Mouse (Mus musculus): ENCODE measurements at regions not wholly inside any gene's neighbourhood (a gene's known extent, or its start where the extent isn't known, plus 50 kb on each side); places are given as distances from the start of the nearest gene placed in this dataset.
A peak's percentile ranks its signal among the peaks of the same experiment; 100 is the strongest.

GRCm38 (mm10) chr3:19458386-19458785 lies 170.1 kb downstream of the 1700064H15Rik start:
- WGBS = 88% methylated on average over 8 of the region's 8 CpGs
- H3K4me2 ChIP-seq (replicated peaks) = no peak overlapping the region
- no peak overlapping the region for H3K27ac ChIP-seq
- H3K27me3 ChIP-seq = no peaks in the 10 kb centered on the region
- no peaks in the 10 kb centered on the region for H3K36me3 ChIP-seq
- no peak overlapping the region for H3K4me3 ChIP-seq
- no peaks in the 10 kb centered on the region for H3K9me3 ChIP-seq
- H3K9ac ChIP-seq = no peak overlapping the region
- no peak for ATAC-seq (ENCODE audit: insufficient number of reproducible peaks, insufficient read depth, low FRiP score, low TSS enrichment)
- no peaks in the 10 kb centered on the region for H3K4me1 ChIP-seq

- no peaks in the 10 kb centered on the region for H3K9me3 ChIP-seq
- no peak for ATAC-seq (ENCODE audit: insufficient number of reproducible peaks, insufficient read depth, low FRiP score, low TSS enrichment)
- H3K27ac ChIP-seq = no peak overlapping the region
- H3K4me2 ChIP-seq (replicated peaks) = no peak overlapping the region
- H3K4me1 ChIP-seq = no peaks in the 10 kb centered on the region
- no peaks in the 10 kb centered on the region for H3K27me3 ChIP-seq
- no peak overlapping the region for H3K4me3 ChIP-seq
- no peaks in the 10 kb centered on the region for H3K36me3 ChIP-seq
- H3K9ac ChIP-seq = no peak overlapping the region
- 87% methylated on average over 2 of the region's 2 CpGs for WGBS
Measured at GRCm38 (mm10) chr3:19457431-19457830, 171.0 kb downstream of the 1700064H15Rik start.

- no peaks in the 10 kb centered on the region for H3K9me3 ChIP-seq
- WGBS = 52% methylated on average over 4 of the region's 4 CpGs
- H3K9ac ChIP-seq = no peak overlapping the region
- no peak overlapping the region for H3K27ac ChIP-seq
- H3K36me3 ChIP-seq = no peaks in the 10 kb centered on the region
- no peak overlapping the region for H3K4me3 ChIP-seq
- ATAC-seq (ENCODE audit: insufficient number of reproducible peaks, insufficient read depth, low FRiP score, low TSS enrichment) = no peak
- H3K4me1 ChIP-seq = no peaks in the 10 kb centered on the region
- H3K27me3 ChIP-seq = no peaks in the 10 kb centered on the region
- H3K4me2 ChIP-seq (replicated peaks) = no peak overlapping the region
Measured at GRCm38 (mm10) chr3:19455838-19456448, 172.5 kb downstream of the 1700064H15Rik start.

- H3K27me3 ChIP-seq = no peaks in the 10 kb centered on the region
- H3K9me3 ChIP-seq = no peaks in the 10 kb centered on the region
- 26% methylated on average over 3 of the region's 3 CpGs for WGBS
- H3K9ac ChIP-seq = no peak overlapping the region
- no peak overlapping the region for H3K4me2 ChIP-seq (replicated peaks)
- H3K27ac ChIP-seq = no peak overlapping the region
- ATAC-seq (ENCODE audit: insufficient number of reproducible peaks, insufficient read depth, low FRiP score, low TSS enrichment) = no peak
- no peaks in the 10 kb centered on the region for H3K4me1 ChIP-seq
- H3K36me3 ChIP-seq = no peaks in the 10 kb centered on the region
- H3K4me3 ChIP-seq = no peak overlapping the region
Measured at GRCm38 (mm10) chr3:19451022-19451421, 177.5 kb downstream of the 1700064H15Rik start.

DNA sequence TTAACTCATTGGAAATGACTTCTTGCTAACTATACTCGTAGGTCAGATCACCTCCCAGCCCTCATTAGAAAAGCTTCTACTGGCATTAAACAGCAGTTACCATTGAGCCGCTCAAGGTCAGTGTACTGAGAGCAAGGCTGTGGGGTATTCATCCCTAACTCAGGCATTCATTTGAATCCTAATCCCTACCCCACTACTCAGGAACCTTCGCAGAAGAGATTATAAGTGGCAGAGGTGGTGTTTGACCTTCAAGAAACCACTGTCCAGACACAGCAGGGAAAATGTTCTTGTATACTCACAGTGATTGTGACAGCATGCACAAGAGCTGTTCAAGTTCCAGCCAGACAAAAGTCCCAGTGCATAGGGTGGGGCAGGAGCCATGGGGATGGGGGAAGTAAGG lies 179.5 kb downstream of the 1700064H15Rik start:
- H3K9me3 ChIP-seq = no peaks in the 10 kb centered on the region
- no peak for ATAC-seq (ENCODE audit: insufficient number of reproducible peaks, insufficient read depth, low FRiP score, low TSS enrichment)
- no peak overlapping the region for H3K9ac ChIP-seq
- no peak overlapping the region for H3K27ac ChIP-seq
- H3K4me3 ChIP-seq = no peak overlapping the region
- H3K4me1 ChIP-seq = no peaks in the 10 kb centered on the region
- no peaks in the 10 kb centered on the region for H3K27me3 ChIP-seq
- 80% methylated on average over 3 of the region's 3 CpGs for WGBS
- no peak overlapping the region for H3K4me2 ChIP-seq (replicated peaks)
- no peaks in the 10 kb centered on the region for H3K36me3 ChIP-seq

- no peak overlapping the region for H3K27ac ChIP-seq
- no peak for ATAC-seq (ENCODE audit: insufficient number of reproducible peaks, insufficient read depth, low FRiP score, low TSS enrichment)
- H3K9ac ChIP-seq = no peak overlapping the region
- no peaks in the 10 kb centered on the region for H3K9me3 ChIP-seq
- no peaks in the 10 kb centered on the region for H3K4me1 ChIP-seq
- H3K27me3 ChIP-seq = no peaks in the 10 kb centered on the region
- 78% methylated on average over 2 of the region's 2 CpGs for WGBS
- no peak overlapping the region for H3K4me2 ChIP-seq (replicated peaks)
- no peak overlapping the region for H3K4me3 ChIP-seq
- H3K36me3 ChIP-seq = no peaks in the 10 kb centered on the region
Measured at GRCm38 (mm10) chr3:19448192-19448591, 180.3 kb downstream of the 1700064H15Rik start.

DNA sequence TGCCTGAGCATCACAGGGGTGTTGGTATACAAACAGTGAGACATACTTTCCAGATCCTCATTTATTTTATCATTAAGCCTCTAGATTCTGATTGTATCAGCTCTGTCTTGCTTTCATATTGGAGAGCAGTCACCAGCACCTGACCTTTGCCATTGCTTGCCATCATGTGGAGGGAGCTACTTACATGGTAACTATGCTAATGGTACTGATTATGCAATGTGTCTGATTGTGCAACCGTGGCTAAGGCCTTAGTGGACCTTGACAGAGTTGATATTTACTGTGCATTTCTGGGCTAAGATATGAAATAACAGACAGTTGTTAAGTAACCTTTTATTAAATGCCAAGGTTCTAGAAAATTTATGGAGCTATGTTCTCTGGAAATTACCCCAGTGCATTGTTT lies 180.7 kb downstream of the 1700064H15Rik start:
- Histone ChIP-seq H3K36me3 (no peaks in the 10 kb centered on the region), H3K27me3 (no peaks in the 10 kb centered on the region), H3K27ac (no peak overlapping the region), H3K9ac (no peak overlapping the region), H3K9me3 (no peaks in the 10 kb centered on the region), H3K4me2 (replicated peaks) (no peak overlapping the region), H3K4me3 (no peak overlapping the region), H3K4me1 (no peaks in the 10 kb centered on the region)
- no peak for ATAC-seq (ENCODE audit: insufficient number of reproducible peaks, insufficient read depth, low FRiP score, low TSS enrichment)
- 65% methylated on average over 1 of the region's 1 CpGs for WGBS

- Histone ChIP-seq H3K27me3 (no peaks in the 10 kb centered on the region), H3K4me2 (replicated peaks) (no peak overlapping the region), H3K9ac (no peak overlapping the region), H3K27ac (no peak overlapping the region), H3K9me3 (no peaks in the 10 kb centered on the region), H3K4me3 (no peak overlapping the region), H3K36me3 (no peaks in the 10 kb centered on the region), H3K4me1 (no peaks in the 10 kb centered on the region)
- ATAC-seq (ENCODE audit: insufficient number of reproducible peaks, insufficient read depth, low FRiP score, low TSS enrichment) = no peak
- 59% methylated on average over 2 of the region's 2 CpGs for WGBS
Measured at GRCm38 (mm10) chr3:19444914-19445313, 183.6 kb downstream of the 1700064H15Rik start.

DNA sequence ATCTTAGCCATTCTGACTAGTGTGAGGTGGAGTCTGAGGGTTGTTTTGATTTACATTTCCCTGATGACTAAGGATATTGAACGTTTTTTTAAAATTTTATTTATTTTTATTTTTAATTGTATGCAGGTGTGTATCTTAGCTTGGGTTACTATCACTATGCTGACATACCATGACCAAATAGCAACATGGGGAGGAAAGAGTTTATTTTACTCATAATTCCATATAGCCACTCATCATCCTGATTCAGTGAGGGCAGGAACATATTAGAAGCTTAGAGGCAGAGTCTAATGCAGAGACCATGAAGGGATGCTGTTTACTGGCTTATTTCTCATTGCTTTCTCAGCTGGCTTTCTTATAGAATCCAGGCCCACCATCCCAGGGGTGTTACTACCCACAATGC lies 186.7 kb downstream of the 1700064H15Rik start:
- H3K36me3 ChIP-seq = no peaks in the 10 kb centered on the region
- H3K27ac ChIP-seq = no peak overlapping the region
- no peaks in the 10 kb centered on the region for H3K4me1 ChIP-seq
- H3K27me3 ChIP-seq = no peaks in the 10 kb centered on the region
- peak; percentile 52; the same call in 1 of the 2 replicates for ATAC-seq (ENCODE audit: insufficient number of reproducible peaks, insufficient read depth, low FRiP score, low TSS enrichment)
- no peak overlapping the region for H3K9ac ChIP-seq
- no peak overlapping the region for H3K4me2 ChIP-seq (replicated peaks)
- 39% methylated on average over 1 of the region's 1 CpGs for WGBS
- H3K4me3 ChIP-seq = no peak overlapping the region
- no peaks in the 10 kb centered on the region for H3K9me3 ChIP-seq

DNA sequence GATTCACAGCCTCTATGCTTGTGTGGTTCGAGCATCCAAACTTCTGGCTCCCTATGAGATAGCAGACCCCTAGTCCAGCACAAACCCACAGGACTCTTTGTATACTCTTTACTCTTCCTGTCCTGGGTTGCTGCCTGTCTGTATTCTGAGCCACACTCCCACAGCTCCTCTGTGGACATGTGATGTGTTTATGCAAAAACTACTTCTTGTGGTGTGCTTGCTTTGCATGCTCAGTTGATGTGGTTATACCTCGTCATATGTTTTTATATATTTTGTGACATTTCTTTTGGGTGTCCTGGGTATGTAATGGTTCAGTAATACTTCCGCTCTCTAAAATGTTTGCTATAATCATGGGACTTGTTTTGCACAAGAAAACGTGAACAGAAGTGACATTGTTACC lies 198.3 kb downstream of the 1700064H15Rik start:
- Histone ChIP-seq H3K4me2 (replicated peaks) (no peak overlapping the region), H3K27ac (no peak overlapping the region), H3K9ac (no peak overlapping the region), H3K36me3 (no peaks in the 10 kb centered on the region), H3K27me3 (no peaks in the 10 kb centered on the region), H3K9me3 (no peaks in the 10 kb centered on the region), H3K4me1 (0 out of 2 replicates have a peak, but pooled peaks cover 4% of the 10 kb centered on the region), H3K4me3 (no peak overlapping the region)
- no peak for ATAC-seq (ENCODE audit: insufficient number of reproducible peaks, insufficient read depth, low FRiP score, low TSS enrichment)
- 75% methylated on average over 4 of the region's 4 CpGs for WGBS

DNA sequence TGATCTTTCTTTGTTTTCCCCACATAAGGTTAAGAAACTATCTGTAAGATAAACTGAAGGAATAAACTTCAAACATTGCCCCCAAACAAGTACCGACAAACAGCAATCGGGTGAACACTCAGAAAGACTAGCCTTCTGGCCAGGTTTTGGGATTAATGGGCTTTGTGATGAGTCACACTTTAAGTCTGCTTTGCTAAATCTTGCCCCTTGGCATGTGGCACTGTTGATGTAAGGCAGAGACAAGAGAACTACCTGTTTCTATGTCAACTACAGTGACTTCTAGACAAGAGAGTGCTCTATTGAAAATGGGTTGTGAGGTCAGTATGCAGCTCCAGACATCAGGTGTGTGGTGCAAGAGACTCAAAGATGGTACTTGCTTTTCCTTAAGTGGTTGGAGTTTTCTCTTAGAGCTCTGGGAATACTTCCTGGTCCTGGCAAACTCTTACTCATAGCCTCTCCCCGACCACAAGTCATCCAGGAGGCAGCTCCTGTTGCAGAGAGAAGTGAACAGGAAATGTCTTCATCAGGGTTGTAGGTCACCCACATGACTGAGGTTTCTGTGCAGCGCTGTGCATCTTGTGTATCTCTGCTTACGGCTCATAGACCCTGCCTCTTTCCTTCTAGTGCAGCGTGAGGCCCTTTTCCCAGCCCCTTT lies 198.9 kb downstream of the 1700064H15Rik start:
- ATAC-seq (ENCODE audit: insufficient number of reproducible peaks, insufficient read depth, low FRiP score, low TSS enrichment) = no peak
- no peak overlapping the region for H3K27ac ChIP-seq
- 71% methylated on average over 6 of the region's 6 CpGs for WGBS

DNA sequence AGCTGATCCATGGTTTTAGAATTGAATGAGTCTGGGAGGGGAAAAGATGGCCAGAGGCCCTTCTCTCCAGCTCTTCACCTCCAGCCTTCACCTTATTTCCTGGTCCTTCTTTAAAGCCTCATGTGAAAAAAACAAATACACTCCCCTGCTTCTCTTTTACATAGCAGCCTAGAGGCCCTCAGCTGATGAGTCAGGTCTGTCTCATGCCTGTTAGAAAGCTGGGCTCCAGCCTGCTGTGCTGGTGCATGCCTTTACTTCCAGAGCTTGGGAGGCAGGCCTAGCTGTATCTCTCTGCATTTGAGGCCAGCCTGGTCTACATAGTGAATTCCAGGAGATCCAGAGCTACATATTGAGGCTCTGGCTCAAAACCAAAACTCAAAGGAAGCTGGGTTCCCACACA lies 199.5 kb downstream of the 1700064H15Rik start:
- Histone ChIP-seq H3K9ac (no peak overlapping the region), H3K36me3 (no peaks in the 10 kb centered on the region), H3K27me3 (no peaks in the 10 kb centered on the region), H3K4me2 (replicated peaks) (no peak overlapping the region), H3K4me1 (0 out of 2 replicates have a peak, but pooled peaks cover 4% of the 10 kb centered on the region), H3K27ac (no peak overlapping the region), H3K9me3 (no peaks in the 10 kb centered on the region), H3K4me3 (no peak overlapping the region)
- no peak for ATAC-seq (ENCODE audit: insufficient number of reproducible peaks, insufficient read depth, low FRiP score, low TSS enrichment)

More for the DNA sequence above, 198.9 kb downstream of the 1700064H15Rik start:
- no peaks in the 10 kb centered on the region for H3K27me3 ChIP-seq
- no peaks in the 10 kb centered on the region for H3K9me3 ChIP-seq
- H3K9ac ChIP-seq = no peak overlapping the region
- no peaks in the 10 kb centered on the region for H3K36me3 ChIP-seq
- H3K4me2 ChIP-seq (replicated peaks) = no peak overlapping the region
- H3K4me3 ChIP-seq = no peak overlapping the region
- H3K4me1 ChIP-seq = 0 out of 2 replicates have a peak, but pooled peaks cover 4% of the 10 kb centered on the region

Data from embryonic facial prominence, embryonic 12.5 days (tissue).